Mouse (Mus musculus) myocyte (in vitro differentiated cells): Measurements from ENCODE around the gene Odf3. TPM values are rescaled to one million over a fixed set of nuclear protein-coding genes. Genes with fewer than 3 reads are reported as not detected.
A peak's percentile ranks its signal among the peaks of the same experiment; 100 is the strongest.

Experiments
- H3K27me3 ChIP-seq: one replicate; pipeline ENCODE4 v1.6.1; 2011; ENCODE audit not compliant: control insufficient read depth, insufficient read depth, insufficient read length
- H3K36me3 ChIP-seq: one replicate; pipeline ENCODE4 v1.6.1; 2011; ENCODE audit not compliant: control insufficient read depth, insufficient read depth
- H3K4me2 ChIP-seq: one replicate; pipeline ENCODE4 v1.6.1; 2011; ENCODE audit warnings: low read depth, control low read depth
- H3K4me3 ChIP-seq: one replicate; pipeline ENCODE4 v1.5.1; 2011; ENCODE audit warnings: mild to moderate bottlenecking, control low read depth, moderate library complexity
- H3K79me2 ChIP-seq: one replicate; pipeline ENCODE4 v1.6.1; 2011; ENCODE audit not compliant: control insufficient read depth, insufficient read depth
- H3ac ChIP-seq: one replicate; pipeline ENCODE4 v1.6.1; 2011; ENCODE audit not compliant: control insufficient read depth, insufficient read length
- CEBPB ChIP-seq: IDR thresholded peaks from 2 replicates; pipeline ENCODE4 v1.6.1; 2011; ENCODE audit warnings: mild to moderate bottlenecking, moderate library complexity; ENCODE audit not compliant: poor library complexity, insufficient read depth, severe bottlenecking
- E2F4 ChIP-seq: IDR thresholded peaks from one replicate; pipeline ENCODE4 v1.6.1; 2011; ENCODE audit warnings: mild to moderate bottlenecking, control low read depth, moderate library complexity; ENCODE audit not compliant: insufficient read depth
- MAX ChIP-seq: IDR thresholded peaks from one replicate; pipeline ENCODE4 v1.6.1; 2011; ENCODE audit warnings: low read depth, mild to moderate bottlenecking, control low read depth
- MYOD1 ChIP-seq, 3 experiments: IDR thresholded peaks; one replicate each; pipeline ENCODE4 v1.6.1; 2011; ENCODE audit warnings: control low read depth in 2 of 3, low read depth in 2 of 3, mild to moderate bottlenecking in 2 of 3, moderate library complexity in 1 of 3; ENCODE audit not compliant: insufficient read length in 2 of 3, control insufficient read depth in 1 of 3
- MYOG ChIP-seq, 3 experiments: IDR thresholded peaks; one replicate each; pipeline ENCODE4 v1.6.1; 2011; ENCODE audit warnings: control low read depth in 2 of 3, low read depth in 2 of 3, mild to moderate bottlenecking in 2 of 3; ENCODE audit not compliant: insufficient read length in 2 of 3, control insufficient read depth in 1 of 3, insufficient read depth in 1 of 3
- POLR2A ChIP-seq: IDR thresholded peaks from one replicate; pipeline ENCODE4 v1.6.1; 2011; ENCODE audit warnings: low read depth, mild to moderate bottlenecking, control low read depth, moderate library complexity; ENCODE audit not compliant: insufficient read length
- POLR2AphosphoS2 ChIP-seq: IDR thresholded peaks from one replicate; pipeline ENCODE4 v1.6.1; 2011; ENCODE audit warnings: low read depth, control low read depth; ENCODE audit not compliant: insufficient read length
- REST ChIP-seq: IDR thresholded peaks from one replicate; pipeline ENCODE4 v1.6.1; 2011; ENCODE audit warnings: mild to moderate bottlenecking, control low read depth, moderate library complexity; ENCODE audit not compliant: insufficient read depth, insufficient read length
- SRF ChIP-seq: IDR thresholded peaks from one replicate; pipeline ENCODE4 v1.6.1; 2011; ENCODE audit warnings: low read depth; ENCODE audit not compliant: control insufficient read depth, insufficient read length
- TCF12 ChIP-seq: IDR thresholded peaks from one replicate; pipeline ENCODE4 v1.6.1; 2011; ENCODE audit warnings: mild to moderate bottlenecking, control low read depth; ENCODE audit not compliant: poor library complexity, insufficient read depth, severe bottlenecking
- TCF3 ChIP-seq: IDR thresholded peaks from one replicate; pipeline ENCODE4 v1.6.1; 2011; ENCODE audit warnings: low read depth, control low read depth; ENCODE audit not compliant: insufficient read length
- USF1 ChIP-seq: IDR thresholded peaks from one replicate; pipeline ENCODE4 v1.6.1; 2011; ENCODE audit warnings: low read depth, mild to moderate bottlenecking, control low read depth, moderate library complexity
- polyA plus RNA-seq: library from polyadenylated mRNA; unstranded; fragments of >200 nt; fragmentation: generic; extraction: Trizol; gene quantifications from one replicate; pipeline ENCODE4 v1.2.1, GENCODE M21; 2012; ENCODE audit warnings: missing spikeins

The Odf3 gene
- polyA plus RNA-seq, 1 experiment = 0.07 TPM

DNA sequence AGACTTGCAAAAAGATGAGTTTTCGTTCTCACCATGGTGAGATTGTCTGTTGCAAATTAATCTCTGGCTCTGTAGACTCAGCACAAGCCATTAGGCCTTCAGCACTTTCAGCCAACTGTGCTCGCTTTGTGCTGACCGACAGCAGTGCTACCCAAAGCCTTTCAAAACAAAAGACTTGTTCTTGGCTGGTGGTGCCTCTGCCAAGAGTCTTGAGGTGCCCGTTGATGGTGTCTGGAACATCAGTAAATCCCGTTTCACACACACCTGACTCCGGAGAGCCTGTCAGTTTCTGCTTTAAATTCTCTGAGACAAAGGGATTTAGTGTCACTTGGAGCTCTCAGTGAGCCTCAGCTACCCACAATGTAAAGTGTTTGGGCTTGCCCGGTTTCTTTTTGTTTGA, 46.4 kb downstream of the Odf3 start:
- no peak for TF ChIP-seq POLR2AphosphoS2
- no peak for TF ChIP-seq USF1
- no peak for TF ChIP-seq TCF12
- H3K79me2 ChIP-seq = no peaks in the 10 kb centered on the region
- no peaks in the 10 kb centered on the region for H3K27me3 ChIP-seq
- no peak overlapping the region for H3ac ChIP-seq
- H3K4me3 ChIP-seq = no peak overlapping the region
- H3K36me3 ChIP-seq = peaks cover 31% of the 10 kb centered on the region
- no peak overlapping the region for H3K4me2 ChIP-seq

DNA sequence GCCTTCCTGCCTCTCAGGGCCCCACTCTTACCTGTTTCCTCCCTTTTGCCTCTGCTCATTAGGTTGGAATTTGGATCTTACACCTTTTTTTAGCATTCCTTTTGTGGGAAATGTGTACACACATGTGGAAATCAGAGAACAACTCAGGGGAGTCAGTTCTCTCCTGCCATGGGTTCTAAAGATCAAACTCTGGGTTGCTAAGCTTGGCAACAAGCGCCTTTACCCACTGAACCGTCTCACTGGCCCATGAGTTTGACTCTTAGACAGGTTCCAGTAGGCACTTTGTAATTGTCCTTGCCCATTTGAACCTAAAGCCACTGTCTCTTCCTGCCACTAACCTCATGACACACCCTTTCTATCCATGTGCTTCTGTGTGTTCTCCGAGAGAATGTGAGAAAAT, 47.0 kb downstream of the Odf3 start:
- Histone ChIP-seq H3K79me2 (no peaks in the 10 kb centered on the region), H3K27me3 (no peaks in the 10 kb centered on the region), H3ac (no peak overlapping the region), H3K4me2 (no peak overlapping the region), H3K36me3 (peaks cover 25% of the 10 kb centered on the region), H3K4me3 (no peak overlapping the region)
- TF ChIP-seq USF1 = no peak
- no peak for TF ChIP-seq MAX
- no peak for TF ChIP-seq E2F4
- no peak for TF ChIP-seq POLR2AphosphoS2
- TF ChIP-seq CEBPB = no peak
- TF ChIP-seq MYOD1 (IDR thresholded peaks at IDR 0.05; ENCODE audit: control insufficient read depth in 1 of 3, insufficient read length in 2 of 3, low read depth in 2 of 3) = no peak
- TF ChIP-seq TCF3 = no peak
- no peak for TF ChIP-seq TCF12
- TF ChIP-seq POLR2A = no peak
- TF ChIP-seq MYOG (IDR thresholded peaks at IDR 0.05; ENCODE audit: control insufficient read depth in 1 of 3, insufficient read depth in 1 of 3, insufficient read length in 2 of 3, low read depth in 2 of 3) = no peak
- TF ChIP-seq REST = no peak
- no peak for TF ChIP-seq SRF

DNA sequence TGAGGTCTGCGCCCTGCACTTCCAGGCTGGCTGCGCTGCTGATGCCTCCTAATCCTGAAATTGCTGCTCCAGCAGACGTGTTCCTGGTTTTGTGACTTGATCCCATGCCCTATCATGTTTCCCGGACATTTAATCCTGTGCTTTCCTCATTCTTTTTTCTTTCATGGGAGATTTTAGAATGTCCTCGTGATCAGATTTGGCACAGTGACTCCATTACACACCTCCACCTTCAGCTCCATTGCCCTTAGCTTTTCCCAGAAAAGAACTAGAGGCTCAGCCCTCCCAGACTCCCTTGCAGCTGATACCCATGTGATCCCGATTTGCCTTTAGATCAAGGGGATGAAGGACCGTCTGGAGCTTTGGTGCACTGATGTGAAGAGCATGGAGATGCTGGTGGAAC, 50.3 kb downstream of the Odf3 start:
- Histone ChIP-seq H3K4me2 (no peak overlapping the region), H3K36me3 (peaks cover 18% of the 10 kb centered on the region), H3K27me3 (no peaks in the 10 kb centered on the region), H3ac (no peak overlapping the region), H3K4me3 (no peak overlapping the region), H3K79me2 (no peaks in the 10 kb centered on the region)
- no peak for TF ChIP-seq MYOD1 (IDR thresholded peaks at IDR 0.05; ENCODE audit: control insufficient read depth in 1 of 3, insufficient read length in 2 of 3, low read depth in 2 of 3)
- TF ChIP-seq SRF = no peak
- no peak for TF ChIP-seq POLR2A
- no peak for TF ChIP-seq CEBPB
- no peak for TF ChIP-seq MAX
- no peak for TF ChIP-seq POLR2AphosphoS2
- no peak for TF ChIP-seq TCF12
- TF ChIP-seq E2F4 = no peak
- no peak for TF ChIP-seq USF1
- TF ChIP-seq MYOG (IDR thresholded peaks at IDR 0.05; ENCODE audit: control insufficient read depth in 1 of 3, insufficient read depth in 1 of 3, insufficient read length in 2 of 3, low read depth in 2 of 3) = no peak
- TF ChIP-seq REST = no peak
- TF ChIP-seq TCF3 = no peak

DNA sequence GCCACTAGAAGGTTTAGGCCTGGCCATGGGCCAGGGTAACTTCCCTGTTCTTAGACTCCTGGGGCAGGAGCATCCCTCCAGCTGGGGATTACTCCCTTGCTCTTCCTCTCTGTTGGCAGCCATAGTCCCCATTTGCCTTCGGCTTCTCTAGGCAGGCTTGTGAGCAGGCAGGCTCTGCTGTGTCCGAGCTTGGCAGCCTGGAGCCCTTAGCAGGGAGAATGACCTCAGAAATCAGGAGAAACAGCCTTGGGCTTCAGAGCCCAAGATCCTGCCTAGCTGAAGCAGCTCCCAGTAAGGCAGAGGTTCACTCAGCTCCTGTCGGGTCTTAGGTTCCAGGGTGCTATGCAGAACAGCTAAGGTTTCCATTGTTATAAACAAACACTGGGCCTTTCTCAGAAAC, 51.5 kb downstream of the Odf3 start:
- peak overlapping the region; percentile 61 for H3K4me2 ChIP-seq
- H3K36me3 ChIP-seq = peaks cover 18% of the 10 kb centered on the region
- H3K27me3 ChIP-seq = no peaks in the 10 kb centered on the region
- TF ChIP-seq POLR2AphosphoS2 = no peak
- no peak for TF ChIP-seq POLR2A
- TF ChIP-seq USF1 = no peak
- no peak for TF ChIP-seq CEBPB
- no peak overlapping the region for H3ac ChIP-seq
- peak overlapping the region; percentile 28 for H3K4me3 ChIP-seq
- no peaks in the 10 kb centered on the region for H3K79me2 ChIP-seq

DNA sequence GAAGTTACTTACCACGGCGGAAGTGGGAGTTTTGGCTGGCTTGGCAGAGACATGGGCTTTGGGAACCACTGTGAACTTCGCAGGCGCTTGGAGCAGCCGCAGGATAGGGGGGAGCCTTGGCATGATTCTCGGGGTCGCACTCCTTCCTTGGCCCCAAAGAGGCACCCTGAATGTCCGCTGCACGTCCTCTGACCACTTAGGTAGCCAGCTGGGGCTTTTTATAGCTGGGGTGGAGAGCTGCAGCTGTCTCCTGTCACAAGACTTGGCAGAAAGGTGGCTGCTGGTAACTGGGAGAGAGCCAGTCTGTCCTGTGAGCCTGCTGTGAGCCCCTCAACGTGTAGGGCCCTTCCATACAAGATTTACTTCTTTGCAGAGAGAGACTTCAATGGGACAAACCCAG, 52.6 kb downstream of the Odf3 start, which contains the start of gene Cox8b:
TSS of gene Cox8b (minus strand) at position 227 of the 400 bp plus-strand sequence.
- peak; percentile 62 to 94 (median 84) for TF ChIP-seq MYOG (IDR thresholded peaks at IDR 0.05; ENCODE audit: control insufficient read depth in 1 of 3, insufficient read depth in 1 of 3, insufficient read length in 2 of 3, low read depth in 2 of 3)
- TF ChIP-seq E2F4 = no peak
- peak; percentile 65 to 80 (median 76) for TF ChIP-seq MYOD1 (IDR thresholded peaks at IDR 0.05; ENCODE audit: control insufficient read depth in 1 of 3, insufficient read length in 2 of 3, low read depth in 2 of 3)
- TF ChIP-seq TCF12 = peak; percentile 56
- TF ChIP-seq POLR2A = peak; percentile 68
- no peak for TF ChIP-seq MAX
- TF ChIP-seq POLR2AphosphoS2 = peak; percentile 61
- no peak for TF ChIP-seq SRF
- TF ChIP-seq REST = no peak
- no peak for TF ChIP-seq CEBPB
- no peak for TF ChIP-seq USF1
- Histone ChIP-seq H3K79me2 (no peaks in the 10 kb centered on the region), H3K4me3 (peak within 1 kb of the TSS; percentile 28), H3ac (no peak within 1 kb of the TSS), H3K4me2 (peak within 1 kb of the TSS; percentile 61), H3K36me3 (peaks cover 12% of the 10 kb centered on the region), H3K27me3 (no peaks in the 10 kb centered on the region)

Other genes with a start within 250 kb of the Odf3 start
- gene Olfr46, start 246.5 kb upstream of the Odf3 start, polyA plus RNA-seq = not detected
- not detected for gene Olfr61, start 218.8 kb upstream of the Odf3 start, polyA plus RNA-seq
- not detected for gene Olfr53, start 201.4 kb upstream of the Odf3 start, polyA plus RNA-seq
- not detected for gene Olfr539, start 187.9 kb upstream of the Odf3 start, polyA plus RNA-seq
- gene Olfr45, start 165.9 kb upstream of the Odf3 start, polyA plus RNA-seq = not detected
- gene Olfr541, start 150.5 kb upstream of the Odf3 start, polyA plus RNA-seq = not detected
- not detected for gene Cyp2e1, start 84.1 kb upstream of the Odf3 start, polyA plus RNA-seq
- not detected for gene Syce1, start 60.0 kb upstream of the Odf3 start, polyA plus RNA-seq
- gene Zfp941, start 25.6 kb upstream of the Odf3 start, polyA plus RNA-seq = 0.13 TPM
- gene Urah, start 12.8 kb upstream of the Odf3 start, polyA plus RNA-seq = 0.13 TPM
- gene Scgb1c1, start 2.3 kb upstream of the Odf3 start, polyA plus RNA-seq = not detected
- not detected for gene Gm45785, start 8.5 kb downstream of the Odf3 start, polyA plus RNA-seq
- 123 TPM for gene Ric8a, start 9.2 kb downstream of the Odf3 start, polyA plus RNA-seq
- 25.8 TPM for gene Bet1l, start 9.8 kb downstream of the Odf3 start, polyA plus RNA-seq
- 201 TPM for gene Psmd13, start 34.2 kb downstream of the Odf3 start, polyA plus RNA-seq
- 28.8 TPM for gene Sirt3, start 34.5 kb downstream of the Odf3 start, polyA plus RNA-seq
- 534 TPM for gene Cox8b, start 52.6 kb downstream of the Odf3 start, polyA plus RNA-seq
- gene Nlrp6, start 73.1 kb downstream of the Odf3 start, polyA plus RNA-seq = 0.01 TPM
- gene Pgghg, start 93.6 kb downstream of the Odf3 start, polyA plus RNA-seq = 11.6 TPM
- 0.47 TPM for gene Ifitm5, start 102.5 kb downstream of the Odf3 start, polyA plus RNA-seq
- gene Gm45717, start 108.1 kb downstream of the Odf3 start, polyA plus RNA-seq = 0.12 TPM
- 493 TPM for gene Ifitm2, start 108.2 kb downstream of the Odf3 start, polyA plus RNA-seq
- gene Ifitm1, start 119.4 kb downstream of the Odf3 start, polyA plus RNA-seq = 19.9 TPM
- 1,312 TPM for gene Ifitm3, start 163.0 kb downstream of the Odf3 start, polyA plus RNA-seq
- 4.4 TPM for gene Ifitm6, start 170.1 kb downstream of the Odf3 start, polyA plus RNA-seq
- gene Gm17387, start 181.3 kb downstream of the Odf3 start, polyA plus RNA-seq = not detected
- gene B4galnt4, start 213.3 kb downstream of the Odf3 start, polyA plus RNA-seq = 0.46 TPM
- 0.25 TPM for gene Pkp3, start 230.4 kb downstream of the Odf3 start, polyA plus RNA-seq